Mouse (Mus musculus): ENCODE data around the gene Vasp. TPM values are rescaled to one million over a fixed set of nuclear protein-coding genes. Genes with fewer than 3 reads are reported as not detected.

The Vasp gene
- total RNA-seq (2021) = 10 to 100 TPM; 14.2 to 17.0 TPM
- long read RNA-seq, partial matches to known transcripts = 0 of 5 reads
- long read RNA-seq, other reads (novel, unspliced or antisense) = 3 of 5 reads

DNA sequence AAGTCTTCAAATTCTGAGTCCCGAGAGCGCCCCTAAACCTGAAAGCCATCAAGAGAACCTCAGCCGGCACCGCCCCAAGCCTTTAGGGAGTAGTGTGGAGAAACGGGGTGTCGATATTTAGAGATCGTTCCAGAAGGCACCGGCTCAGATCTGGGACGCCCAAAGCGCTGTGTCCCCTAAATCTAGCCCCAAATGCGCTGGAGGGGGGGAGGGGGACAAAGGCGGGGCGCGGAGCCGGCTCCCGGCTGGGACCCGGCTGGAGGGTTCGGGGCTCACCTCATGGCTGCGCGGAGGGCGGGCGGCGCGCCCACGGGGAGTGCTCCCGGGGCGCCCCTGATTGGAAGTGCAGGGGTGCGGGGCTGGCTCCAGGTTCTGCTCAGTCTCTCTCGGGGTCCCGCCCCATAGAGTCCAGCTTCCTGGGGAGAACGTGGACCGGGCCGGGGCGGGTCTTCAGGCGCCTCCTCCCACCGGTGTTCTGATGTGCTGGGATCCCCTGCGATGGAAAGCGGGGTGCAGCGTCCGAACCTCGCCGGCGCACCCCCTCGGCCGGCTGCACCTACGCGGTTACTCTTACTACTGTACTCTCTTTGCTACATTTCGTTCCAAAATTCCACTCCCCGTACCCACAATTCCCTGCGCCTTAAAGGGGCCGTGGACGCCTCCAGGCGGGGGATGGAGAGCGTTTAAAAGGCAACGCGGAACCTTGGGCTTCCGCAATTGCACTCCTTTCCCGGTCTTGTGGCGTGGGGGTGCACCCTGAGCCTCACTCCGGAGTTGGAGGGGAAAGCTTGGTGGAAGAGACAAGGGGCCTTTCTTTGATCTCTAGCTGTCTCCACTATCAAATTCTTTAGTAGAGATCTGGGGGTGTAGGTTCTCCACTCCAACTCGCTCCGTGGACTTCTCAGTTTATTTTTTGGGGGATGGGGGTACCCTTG lies at the start of gene Vasp:
Vasp (minus strand) TSS at position 580 of the 935 bp plus-strand sequence.
- DNase-seq (ENCODE audit: low spot score in 2 of 2) = peak; percentile 78 to 89

GRCm38 (mm10) chr7:19320637-19321036 lies 49.0 kb upstream of the Vasp start:
- no peak for DNase-seq (ENCODE audit: low spot score in 2 of 2)

- peak; percentile 94 to 96 for DNase-seq (ENCODE audit: low spot score in 2 of 2)
Measured at GRCm38 (mm10) chr7:19319906-19320305, 48.3 kb upstream of the Vasp start.

DNA sequence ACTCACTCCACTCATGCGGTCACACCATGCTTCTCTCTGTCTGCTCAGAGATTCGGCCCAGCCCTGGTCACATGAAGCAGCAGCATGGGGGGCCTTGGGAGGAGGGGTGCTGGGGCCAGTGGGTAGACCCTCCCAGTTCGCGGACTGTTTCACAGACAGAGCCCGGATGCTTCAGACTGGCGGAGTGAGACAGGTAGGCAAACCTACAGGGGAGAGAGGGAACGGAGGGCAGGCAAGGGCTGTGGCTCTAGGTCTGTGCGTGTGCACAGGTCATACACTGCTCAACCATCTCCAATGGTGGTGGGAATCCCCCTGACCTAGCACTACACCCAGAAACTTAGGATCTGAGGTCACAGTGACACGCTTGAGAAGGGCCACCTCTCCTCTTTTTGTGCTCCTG lies 47.8 kb upstream of the Vasp start:
- no peak for DNase-seq (ENCODE audit: low spot score in 2 of 2)

DNA sequence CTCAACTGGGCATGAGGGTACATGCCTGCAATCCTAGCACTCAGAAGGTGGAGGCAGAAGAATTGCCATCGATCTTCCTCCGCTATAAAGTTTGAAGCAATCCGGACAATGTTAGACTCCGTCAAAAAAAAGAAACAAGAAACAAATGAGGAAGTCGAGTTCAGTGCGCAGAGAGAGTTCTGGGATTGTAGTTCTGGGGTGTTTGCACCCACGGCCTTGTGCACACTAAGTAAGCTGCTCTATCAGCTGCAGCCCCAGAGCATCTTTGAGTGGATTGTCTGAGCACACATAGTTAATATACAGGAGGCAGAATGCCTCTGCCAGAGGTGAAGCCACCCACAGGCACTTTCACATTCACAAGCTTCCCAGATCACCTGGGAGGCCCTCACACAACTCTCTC lies 47.1 kb upstream of the Vasp start:
- DNase-seq (ENCODE audit: low spot score in 2 of 2) = no peak

- no peak for DNase-seq (ENCODE audit: low spot score in 2 of 2)
Measured at GRCm38 (mm10) chr7:19318201-19318600, 46.6 kb upstream of the Vasp start.

- no peak for DNase-seq (ENCODE audit: low spot score in 2 of 2)
Measured at GRCm38 (mm10) chr7:19316451-19317161, 45.0 kb upstream of the Vasp start.

DNA sequence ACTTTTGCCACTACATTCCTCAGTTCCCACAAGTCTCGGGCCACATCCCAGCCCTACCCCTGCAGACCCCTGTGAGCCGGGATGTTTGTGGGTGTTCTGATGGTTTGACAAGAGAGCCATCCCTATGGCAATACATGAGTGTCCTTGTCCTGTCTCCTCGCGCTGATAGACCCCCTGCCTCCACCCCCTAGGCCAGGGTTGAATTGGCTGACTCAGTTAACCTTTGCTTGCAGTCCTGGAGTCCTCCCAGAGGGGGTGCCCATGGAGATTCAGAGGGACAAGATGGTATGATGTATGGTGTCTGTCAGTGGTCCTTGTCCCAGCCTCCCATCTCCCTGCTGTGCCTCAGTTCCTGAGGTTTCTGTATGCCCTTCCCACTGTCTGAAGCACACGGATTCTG lies 42.4 kb upstream of the Vasp start:
- DNase-seq (ENCODE audit: low spot score in 2 of 2) = no peak

GRCm38 (mm10) chr7:19311991-19312390 lies 40.4 kb upstream of the Vasp start:
- DNase-seq (ENCODE audit: low spot score in 2 of 2) = no peak

- DNase-seq (ENCODE audit: low spot score in 2 of 2) = peak; percentile 93 to 98
Measured at GRCm38 (mm10) chr7:19309884-19310641, 38.4 kb upstream of the Vasp start, which contains the start of gene Fosb. TSS of gene Fosb (minus strand) at chr7:19310051.

DNA sequence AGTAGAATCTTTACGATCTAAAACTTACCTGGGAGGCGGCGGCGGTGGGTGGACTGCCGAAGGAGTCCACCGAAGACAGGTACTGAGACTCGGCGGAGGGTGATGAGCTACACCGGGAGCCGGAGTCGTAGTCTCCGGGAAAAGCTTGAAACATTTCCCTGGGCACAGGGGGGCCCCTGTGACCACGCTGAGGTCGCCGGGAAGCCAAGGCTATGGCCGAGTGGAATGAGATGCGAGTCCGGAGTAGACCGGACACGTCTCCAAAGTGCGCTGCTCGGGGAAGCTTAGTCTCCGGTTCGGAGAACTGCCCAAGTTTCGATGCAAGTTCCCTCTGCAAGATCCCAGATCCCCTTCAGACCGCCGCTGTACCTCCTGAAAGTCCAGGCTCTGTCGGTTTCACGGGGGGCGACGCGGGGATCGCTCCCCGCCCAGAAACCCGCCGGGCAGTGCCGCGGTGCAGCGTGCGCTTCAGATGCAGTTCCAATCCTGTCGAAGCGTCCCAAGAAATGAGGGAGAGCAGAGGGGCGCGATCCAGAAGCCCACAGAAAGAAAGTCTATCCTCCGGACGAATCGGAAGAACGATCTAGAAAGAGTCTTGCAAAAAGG lies 37.8 kb upstream of the Vasp start:
- DNase-seq (ENCODE audit: low spot score in 2 of 2) = no peak

- DNase-seq (ENCODE audit: low spot score in 2 of 2) = peak; percentile 97 to 98
Measured at GRCm38 (mm10) chr7:19308454-19309277, 37.0 kb upstream of the Vasp start.

- DNase-seq (ENCODE audit: low spot score in 2 of 2) = peak; percentile 67 to 85
Measured at GRCm38 (mm10) chr7:19307739-19308453, 36.3 kb upstream of the Vasp start.

DNA sequence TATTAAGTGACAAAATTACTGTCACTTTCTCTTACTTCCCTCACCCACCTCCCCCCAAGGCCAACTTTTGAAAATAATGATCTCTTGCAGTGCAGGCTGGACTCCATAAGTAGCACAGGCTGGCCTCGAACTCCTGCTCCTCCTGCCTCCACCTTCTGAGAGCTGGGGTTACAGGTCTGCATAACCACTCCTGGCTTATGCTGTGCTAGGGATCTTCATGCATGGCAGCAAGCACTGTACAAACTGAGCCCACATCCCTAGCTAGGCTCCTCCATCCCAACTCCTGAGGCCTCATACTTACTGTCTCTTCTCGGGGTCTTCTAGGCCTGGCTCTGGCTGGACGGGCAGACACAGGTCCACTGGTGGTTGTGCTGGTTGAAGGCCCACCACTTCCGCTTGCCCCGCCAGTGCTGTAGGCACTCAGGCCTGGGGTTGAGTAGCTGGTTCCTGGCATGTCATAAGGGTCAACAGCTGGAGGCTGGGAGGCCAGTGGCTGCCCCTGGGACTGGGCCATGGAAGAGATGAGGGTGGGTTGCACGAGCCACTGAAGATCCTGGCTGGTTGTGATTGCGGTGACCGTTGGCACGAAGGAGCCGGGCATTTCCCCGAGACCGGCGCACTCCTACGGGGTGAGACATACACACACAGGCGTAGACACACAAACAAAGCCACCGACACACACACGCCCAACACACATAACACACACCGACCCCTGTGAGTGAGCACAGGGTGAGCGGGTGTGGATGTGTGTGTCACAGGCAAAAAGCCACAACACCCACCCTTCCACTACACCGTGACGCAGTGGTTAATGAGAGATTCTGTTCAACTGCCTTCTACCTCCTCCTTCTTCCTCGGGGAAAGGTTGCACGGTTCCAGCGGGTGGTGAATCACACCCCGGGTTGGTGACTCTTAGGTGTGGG lies 35.5 kb upstream of the Vasp start:
- DNase-seq (ENCODE audit: low spot score in 2 of 2) = no peak

GRCm38 (mm10) chr7:19305796-19306765 lies 34.5 kb upstream of the Vasp start:
- no peak for DNase-seq (ENCODE audit: low spot score in 2 of 2)

GRCm38 (mm10) chr7:19305413-19305735 lies 33.8 kb upstream of the Vasp start:
- no peak for DNase-seq (ENCODE audit: low spot score in 2 of 2)

Data from layer of hippocampus, adult 18-20 months (tissue).